Mouse (Mus musculus) retina, postnatal 1 day (tissue): ENCODE results near the gene Mxd1.

Source experiments
- DNase-seq: peaks from one replicate; pipeline ENCODE4 v3.0.0-alpha.2; 2012

Gene Mxd1

DNA sequence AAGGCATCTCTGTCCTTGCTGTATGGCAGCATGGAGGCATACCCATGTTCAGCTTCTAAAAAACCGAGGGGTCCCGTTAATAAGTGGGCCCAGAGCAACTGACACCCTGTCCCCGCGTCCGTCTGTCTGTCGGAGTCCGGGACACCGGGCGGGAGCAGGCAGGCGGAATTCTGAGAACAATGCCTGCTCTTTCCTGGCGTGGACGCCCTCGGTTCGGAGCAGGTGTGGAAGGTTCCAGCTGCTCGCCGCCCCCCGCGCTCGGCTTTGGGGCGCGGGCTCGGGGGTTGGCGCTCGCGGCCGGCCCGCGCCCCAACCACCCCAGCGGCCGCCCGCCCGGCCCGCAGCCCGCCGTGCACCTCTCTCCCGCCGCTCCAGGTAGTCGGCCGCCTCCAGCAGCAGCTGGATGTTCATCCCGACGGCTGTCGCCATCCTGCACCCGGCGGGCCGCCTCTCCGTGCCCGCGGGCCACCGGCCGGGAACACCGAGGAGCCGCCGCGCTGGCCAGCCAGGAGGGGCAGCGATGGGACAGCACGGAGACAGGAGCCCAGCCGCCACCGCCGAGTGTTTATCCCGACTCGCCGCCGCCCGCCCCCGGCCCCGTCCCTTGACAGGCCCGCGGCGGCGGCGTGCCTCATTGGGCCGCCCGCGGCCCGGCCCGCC is at the start of gene Mxd1:
Gene Mxd1 (minus strand): TSS at position 582 of the 660 bp plus-strand sequence.
- no peak for DNase-seq

GRCm38 (mm10) chr6:86708072-86708774 is 39.3 kb upstream of the Mxd1 start:
- DNase-seq, result no peak

DNA sequence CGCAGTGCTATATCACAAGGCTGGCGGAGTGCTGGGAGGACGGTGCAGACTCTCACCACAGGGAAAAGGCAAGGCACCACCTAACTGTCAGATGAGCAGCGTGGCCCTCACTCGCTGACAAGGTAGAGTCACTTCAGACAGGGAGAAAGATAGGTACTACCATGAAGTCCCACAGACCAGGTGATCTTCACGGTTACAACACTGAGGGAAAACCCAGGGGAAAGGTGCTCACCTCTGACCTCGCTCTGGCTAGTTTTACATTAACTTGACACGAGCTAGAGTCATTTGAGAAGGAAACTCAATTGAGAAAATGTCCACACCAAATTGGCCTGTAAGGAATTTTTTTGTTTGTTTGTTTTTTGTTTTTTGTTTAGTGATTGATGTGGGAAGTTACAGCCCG is 33.6 kb upstream of the Mxd1 start:
- DNase-seq, result no peak

- DNase-seq, result no peak
Measured at GRCm38 (mm10) chr6:86697903-86698302, 28.9 kb upstream of the Mxd1 start.

DNA sequence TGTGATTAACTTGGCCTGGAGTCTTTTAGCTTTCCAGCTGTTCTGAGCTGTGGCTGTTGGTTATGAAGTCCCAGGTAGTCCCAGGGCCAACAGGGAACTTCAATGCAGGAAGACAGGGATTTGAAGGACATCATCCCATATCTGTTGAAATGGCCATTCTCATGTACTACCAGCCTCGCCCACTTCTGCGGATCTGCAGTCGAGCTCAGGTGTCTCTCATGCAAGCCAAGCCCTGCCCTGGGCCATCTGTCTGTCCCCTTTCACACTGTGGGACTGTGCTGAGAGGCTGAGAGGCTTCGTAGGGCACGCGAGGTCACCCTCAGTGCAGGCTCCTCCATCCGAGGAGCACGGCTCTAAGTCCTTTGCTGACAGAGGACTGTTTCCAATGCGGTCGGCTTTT is 27.3 kb upstream of the Mxd1 start:
- DNase-seq, result peak; percentile 6

DNA sequence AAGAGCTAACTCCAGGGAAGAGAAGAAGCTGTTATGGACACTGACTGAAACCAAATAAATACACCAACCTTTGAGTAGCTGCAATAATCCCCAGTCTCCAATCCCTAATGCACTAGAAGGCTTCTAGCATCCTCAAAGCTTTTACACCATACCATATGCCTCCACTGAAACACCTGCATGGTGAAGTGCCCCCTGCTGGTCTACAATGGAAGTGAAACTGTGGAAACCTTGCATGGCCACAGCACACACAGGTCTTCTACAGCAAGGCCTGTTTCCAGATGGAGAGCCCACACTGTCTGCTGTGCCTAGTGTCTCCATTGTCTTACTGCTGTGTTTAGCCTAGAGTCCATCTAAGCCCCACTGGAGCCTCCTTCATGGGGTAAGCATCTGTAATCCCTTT is 25.5 kb upstream of the Mxd1 start:
- DNase-seq, result peak; percentile 74

- no peak for DNase-seq
Measured at GRCm38 (mm10) chr6:86689671-86690070, 20.7 kb upstream of the Mxd1 start.

GRCm38 (mm10) chr6:86686971-86687370 is 18.0 kb upstream of the Mxd1 start:
- no peak for DNase-seq

- DNase-seq, result no peak
Measured at GRCm38 (mm10) chr6:86684655-86685011, 15.7 kb upstream of the Mxd1 start.

DNA sequence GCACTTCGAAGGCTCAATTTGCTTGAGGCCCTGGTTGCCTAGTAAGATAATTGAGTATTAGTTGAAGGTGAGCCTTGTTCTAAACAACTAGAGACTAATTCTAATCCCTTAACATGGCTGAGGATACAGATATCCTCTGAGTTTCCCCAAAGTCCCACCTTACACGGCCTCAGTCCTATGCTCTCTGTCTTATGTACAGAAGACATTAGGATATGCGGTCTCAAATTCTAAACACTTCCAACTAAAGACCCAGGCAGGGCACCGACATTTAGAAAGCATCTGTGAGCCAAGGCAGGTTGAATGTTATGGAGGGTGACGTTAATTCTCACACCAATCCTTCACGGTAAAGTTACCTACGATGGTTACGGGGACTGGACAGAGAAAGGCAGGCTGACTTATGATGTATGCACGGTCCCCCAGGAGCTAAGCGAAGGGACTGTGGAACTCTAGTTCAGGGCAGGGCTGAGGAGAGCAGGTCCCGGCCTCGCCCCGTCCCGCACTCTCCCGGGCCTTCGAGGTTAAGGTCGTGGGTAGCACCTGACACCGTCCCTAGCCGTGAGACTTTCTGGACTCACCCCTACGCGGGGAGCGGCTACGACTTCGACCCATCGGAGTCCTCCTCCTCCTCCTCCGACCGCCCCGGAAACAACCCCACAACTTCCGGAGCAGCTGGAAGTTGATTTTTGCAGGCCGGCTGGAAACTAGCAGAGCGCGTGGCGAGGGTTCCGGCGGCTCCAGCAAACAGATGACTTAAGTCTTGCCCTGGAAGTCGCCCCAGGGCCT is 15.1 kb upstream of the Mxd1 start, which contains the start of gene Snrnp27:
Gene Snrnp27 (minus strand): TSS at position 651 of the 783 bp plus-strand sequence.
- peak; percentile 96 for DNase-seq

DNA sequence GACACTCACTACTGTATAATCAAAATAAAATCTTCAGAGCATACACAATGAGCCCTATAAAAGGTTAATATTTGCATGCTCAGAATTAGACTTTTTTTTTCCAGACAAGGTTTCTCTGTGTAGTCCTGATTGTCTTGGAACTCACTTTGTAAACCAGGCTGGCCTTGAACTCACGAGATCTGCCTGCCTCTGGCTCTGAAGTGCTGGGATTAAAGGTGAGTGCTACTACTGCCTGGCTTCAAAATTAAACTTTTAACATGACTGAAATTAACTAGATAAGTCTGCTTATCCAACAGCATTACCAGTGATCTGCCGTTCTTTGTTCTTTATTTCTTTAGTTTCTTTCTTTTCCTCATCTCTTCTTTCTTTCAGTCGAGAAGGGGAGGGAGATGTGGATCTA is 12.3 kb upstream of the Mxd1 start:
- DNase-seq, result no peak

- no peak for DNase-seq
Measured at GRCm38 (mm10) chr6:86678341-86678740, 9.4 kb upstream of the Mxd1 start.

- peak; percentile 91 for DNase-seq
Measured at GRCm38 (mm10) chr6:86670873-86671272, 1.9 kb upstream of the Mxd1 start.

GRCm38 (mm10) chr6:86669240-86669727 is 323 bp upstream of the Mxd1 start:
- DNase-seq, result peak; percentile 100

DNA sequence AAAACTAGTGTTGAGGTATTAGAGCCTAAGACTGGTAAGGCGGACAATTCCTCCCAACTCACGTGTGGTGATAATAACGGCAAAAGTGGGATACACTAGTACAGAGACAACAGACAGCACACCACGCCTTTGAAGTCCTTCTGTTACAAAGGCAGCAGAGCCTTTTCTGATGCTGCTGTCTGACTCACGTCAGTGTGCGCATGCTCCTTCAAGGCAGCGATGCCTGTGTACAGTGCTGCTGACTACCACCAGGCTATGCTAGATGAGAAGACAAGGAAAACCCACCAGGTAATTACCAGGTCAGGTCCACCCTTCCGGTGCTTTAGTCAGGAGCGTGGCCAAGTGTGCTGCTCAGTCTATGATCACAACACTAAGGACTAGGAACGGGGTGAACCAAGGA is 1.9 kb downstream of the Mxd1 start:
- no peak for DNase-seq

- DNase-seq, result no peak
Measured at GRCm38 (mm10) chr6:86665560-86666307, 3.2 kb downstream of the Mxd1 start.

DNA sequence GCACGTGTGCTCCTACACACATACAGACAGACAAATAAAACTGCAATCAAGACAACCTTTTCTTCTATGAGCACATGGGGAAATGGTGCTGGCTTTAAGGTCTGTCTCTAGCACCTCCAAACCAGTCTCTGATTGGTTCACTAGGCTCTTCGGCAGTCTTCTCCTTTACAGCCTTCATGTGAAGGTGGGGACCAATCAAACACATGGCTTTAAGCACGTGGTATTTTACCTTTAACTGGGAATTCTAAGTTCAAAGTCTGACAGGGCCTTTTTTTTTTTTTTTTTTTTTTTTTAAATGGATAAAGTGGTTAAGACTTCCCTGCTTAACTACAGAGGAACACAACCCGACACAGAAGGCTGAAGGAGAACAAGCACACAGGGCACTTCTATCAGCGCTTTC is 3.9 kb downstream of the Mxd1 start:
- DNase-seq, result no peak

- DNase-seq, result no peak
Measured at GRCm38 (mm10) chr6:86660161-86660877, 8.6 kb downstream of the Mxd1 start.

GRCm38 (mm10) chr6:86658501-86658900 is 10.5 kb downstream of the Mxd1 start:
- no peak for DNase-seq

DNA sequence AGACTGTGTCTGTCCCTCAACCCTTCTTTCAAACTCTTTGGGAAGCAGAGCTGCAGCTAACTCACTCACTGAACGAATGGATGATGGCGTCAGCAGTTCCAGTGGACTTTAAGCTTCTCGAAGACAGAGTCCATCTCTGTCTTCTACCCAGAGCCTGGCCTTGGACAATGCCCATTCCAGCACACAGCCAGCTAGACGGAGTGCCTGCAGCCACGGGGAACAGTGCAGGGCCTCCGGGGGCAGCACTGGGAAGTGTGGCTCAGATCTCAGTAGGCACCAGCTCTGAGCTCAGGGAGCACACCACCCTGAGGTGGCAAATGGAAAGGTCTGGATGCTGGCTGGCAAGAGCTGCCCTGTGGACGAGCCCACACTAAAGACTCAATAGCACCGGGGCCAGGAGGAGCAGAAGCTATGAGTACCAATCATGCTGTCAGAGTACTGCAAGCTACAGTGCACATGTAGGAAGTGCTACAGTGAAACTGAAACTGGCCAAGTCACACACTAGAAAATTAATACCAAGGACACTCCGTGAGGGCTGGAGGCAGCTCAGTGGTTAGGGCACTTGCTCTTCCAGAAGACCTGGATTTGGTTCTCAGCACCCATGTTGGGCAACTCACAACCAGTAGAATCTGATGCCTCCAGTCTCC is 14.6 kb downstream of the Mxd1 start:
- DNase-seq, result no peak

- no peak for DNase-seq
Measured at GRCm38 (mm10) chr6:86653026-86653425, 15.9 kb downstream of the Mxd1 start.

DNA sequence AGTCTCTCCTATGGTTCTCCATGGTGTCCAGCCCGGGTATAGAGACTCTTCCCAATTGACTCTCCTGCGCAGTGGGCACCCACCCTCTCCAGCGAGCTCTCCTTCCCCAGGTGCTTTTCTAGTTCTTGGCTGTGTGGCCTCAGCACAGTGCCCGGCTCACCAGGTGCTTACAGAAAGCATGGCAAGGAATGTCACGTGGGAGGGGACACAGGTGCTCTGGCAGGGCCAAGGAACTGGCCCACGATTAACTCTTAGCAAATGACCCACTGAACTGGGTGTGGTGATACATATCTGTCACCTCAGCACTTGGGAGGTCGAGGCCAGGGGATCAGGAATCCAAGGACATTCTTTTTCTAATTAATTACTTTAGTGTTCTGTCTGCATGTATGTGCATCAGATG is 22.8 kb downstream of the Mxd1 start:
- no peak for DNase-seq
